ENCODE assay signal across 8 mouse cellular contexts in genomic region chr13:108215231-108215780, GRCm38 (mm10). TPM values are rescaled to one million over a fixed set of nuclear protein-coding genes. Genes with fewer than 3 reads are reported as not detected.
DNase-seq lines count a peak whose midpoint lies in the region; ATAC-seq and TF ChIP-seq lines count a peak whose summit lies in the region.

No protein-coding gene starts in this region.

- peak; percentile 18 for DNase-seq in cerebellum, adult 11 months
- no peak for DNase-seq in cerebellum, postnatal 4 days (ENCODE audit: low spot score in 2 of 2)
- no peak for DNase-seq in kidney, postnatal 0 days (ENCODE audit: low spot score)
- DNase-seq in adrenal gland, adult (ENCODE audit: inconsistent age in 2 of 2, low spot score in 1 of 2), result no peak
- DNase-seq in frontal cortex, postnatal 25 days (ENCODE audit: low spot score in 2 of 2), result no peak

- H3K4me3 ChIP-seq in E14TG2a.4 (replicated peaks; ENCODE audit: low read length), result peak overlapping the region; percentile 93
- H3K4me3 ChIP-seq in forebrain, embryonic 13.5 days, result peak overlapping the region; percentile 74
- peak overlapping the region; percentile 73 for H3K4me3 ChIP-seq in kidney, postnatal 0 days (replicated peaks; ENCODE audit: low read depth, low read length)
- peak overlapping the region; percentile 18 for H3K4me3 ChIP-seq in myocyte

- peak overlapping the region; percentile 73; the same call in 1 of the 2 replicates for H3K9ac ChIP-seq in forebrain, embryonic 13.5 days
- peak overlapping the region; percentile 81 for H3K9ac ChIP-seq in kidney, postnatal 0 days (ENCODE audit: low read depth, low read length)

- no peaks in the 10 kb centered on the region for H3K9me3 ChIP-seq in E14TG2a.4 (ENCODE audit: low read length)
- no peaks in the 10 kb centered on the region for H3K9me3 ChIP-seq in forebrain, embryonic 13.5 days (replicated peaks)
- H3K9me3 ChIP-seq in kidney, postnatal 0 days (replicated peaks; ENCODE audit: low read length), result no peaks in the 10 kb centered on the region

- H3K27me3 ChIP-seq in E14TG2a.4 (ENCODE audit: insufficient read depth, low read length) (peaks cover 27% of the 10 kb centered on the region), myocyte (ENCODE audit: control insufficient read depth, insufficient read depth, insufficient read length) (peaks cover 22% of the 10 kb centered on the region)
- H3K27me3 ChIP-seq in forebrain, embryonic 13.5 days, result peaks cover 34% of the 10 kb centered on the region
- no peaks in the 10 kb centered on the region for H3K27me3 ChIP-seq in kidney, postnatal 0 days (ENCODE audit: insufficient read depth, low read length)

- no peak for TF ChIP-seq CTCF in E14TG2a.4 (conservative IDR thresholded peaks at IDR 0.05; ENCODE audit: low read length)
- TF ChIP-seq CTCF in kidney, postnatal 0 days (IDR thresholded peaks at IDR 0.05; ENCODE audit: low read depth), result no peak

- no peak for TF ChIP-seq POLR2A in myocyte (IDR thresholded peaks at IDR 0.05; ENCODE audit: insufficient read length, low read depth)

- no peak for ATAC-seq in forebrain, embryonic 13.5 days
- ATAC-seq in kidney, postnatal 0 days (replicated peaks; ENCODE audit: low FRiP score, low read depth), result no peak

- peak overlapping the region; percentile 100 for H3K4me2 ChIP-seq in forebrain, embryonic 13.5 days
- peak overlapping the region; percentile 98 for H3K4me2 ChIP-seq in kidney, postnatal 0 days (ENCODE audit: low read length)
- peak overlapping the region; percentile 92 for H3K4me2 ChIP-seq in myocyte (ENCODE audit: low read depth)

- H3ac ChIP-seq in myocyte (ENCODE audit: control insufficient read depth, insufficient read length), result no peak overlapping the region

- 4% methylated on average over 12 of the region's 12 CpGs for WGBS in forebrain, embryonic 13.5 days
- 3% methylated on average over 12 of the region's 12 CpGs for WGBS in kidney, postnatal 0 days

- H3K36me3 ChIP-seq in E14TG2a.4 (ENCODE audit: insufficient read depth, low read length) (no peaks in the 10 kb centered on the region), myocyte (ENCODE audit: control insufficient read depth, insufficient read depth) (no peaks in the 10 kb centered on the region)
- no peaks in the 10 kb centered on the region for H3K36me3 ChIP-seq in forebrain, embryonic 13.5 days (ENCODE audit: poor library complexity, severe bottlenecking)
- H3K36me3 ChIP-seq in kidney, postnatal 0 days (ENCODE audit: insufficient read depth, low read length), result no peaks in the 10 kb centered on the region

- peaks cover 58% of the 10 kb centered on the region for H3K4me1 ChIP-seq in E14TG2a.4 (replicated peaks; ENCODE audit: low read depth, low read length)
- peaks cover 12% of the 10 kb centered on the region; the same call in 1 of the 2 replicates for H3K4me1 ChIP-seq in forebrain, embryonic 13.5 days
- H3K4me1 ChIP-seq in kidney, postnatal 0 days (replicated peaks; ENCODE audit: insufficient read depth, low read length), result 0 out of 2 replicates have a peak, but pooled peaks cover 3% of the 10 kb centered on the region

- H3K79me2 ChIP-seq in myocyte (ENCODE audit: control insufficient read depth, insufficient read depth), result no peaks in the 10 kb centered on the region

- H3K27ac ChIP-seq in forebrain, embryonic 13.5 days, result no peak overlapping the region
- H3K27ac ChIP-seq in kidney, postnatal 0 days, result no peak overlapping the region

TF ChIP-seq in myocyte, 11 proteins besides CTCF, POLR2A, EP300 and RAD21:
- no peak for TF ChIP-seq TCF3 (IDR thresholded peaks at IDR 0.05; ENCODE audit: insufficient read length, low read depth)
- no peak for TF ChIP-seq SRF (IDR thresholded peaks at IDR 0.05; ENCODE audit: control insufficient read depth, insufficient read length, low read depth)
- no peak for TF ChIP-seq REST (IDR thresholded peaks at IDR 0.05; ENCODE audit: insufficient read depth, insufficient read length)
- no peak for TF ChIP-seq E2F4 (IDR thresholded peaks at IDR 0.05; ENCODE audit: insufficient read depth)
- no peak for TF ChIP-seq CEBPB (IDR thresholded peaks at IDR 0.05; ENCODE audit: insufficient read depth, poor library complexity, severe bottlenecking)
- no peak for TF ChIP-seq POLR2AphosphoS2 (IDR thresholded peaks at IDR 0.05; ENCODE audit: insufficient read length, low read depth)
- TF ChIP-seq USF1 (IDR thresholded peaks at IDR 0.05; ENCODE audit: low read depth), result no peak
- no peak for TF ChIP-seq MAX (IDR thresholded peaks at IDR 0.05; ENCODE audit: low read depth)
- no peak for TF ChIP-seq MYOG (IDR thresholded peaks at IDR 0.05; ENCODE audit: control insufficient read depth in 1 of 3, insufficient read depth in 1 of 3, insufficient read length in 2 of 3, low read depth in 2 of 3)
- no peak for TF ChIP-seq TCF12 (IDR thresholded peaks at IDR 0.05; ENCODE audit: insufficient read depth, poor library complexity, severe bottlenecking)
- TF ChIP-seq MYOD1 (IDR thresholded peaks at IDR 0.05; ENCODE audit: control insufficient read depth in 1 of 3, insufficient read length in 2 of 3, low read depth in 2 of 3), result no peak

RNA-seq across cellular contexts. Expression of gene Elovl7, which starts 1.1 kb away (rescaled TPM):
- 0.86 and 1.3 TPM in 2 replicates for polyA plus RNA-seq in forebrain, embryonic 13.5 days (2015; fragmentation: Nextera tagmentation; extraction: Ambion mirVana)
- 34.5 and 37.2 TPM in 2 replicates for polyA plus RNA-seq in kidney, postnatal 0 days (2015; fragmentation: Nextera tagmentation; extraction: Ambion mirVana)
- polyA plus RNA-seq in myocyte (2012; fragmentation: generic; extraction: Trizol), result 0.34 TPM

RNA-seq across cellular contexts. Expression of gene Ercc8, which starts 56.8 kb away (rescaled TPM):
- polyA plus RNA-seq in forebrain, embryonic 13.5 days (2015; fragmentation: Nextera tagmentation; extraction: Ambion mirVana), result 25.6 and 27.8 TPM in 2 replicates
- 11.6 and 11.7 TPM in 2 replicates for polyA plus RNA-seq in kidney, postnatal 0 days (2015; fragmentation: Nextera tagmentation; extraction: Ambion mirVana)
- 5.2 TPM for polyA plus RNA-seq in myocyte (2012; fragmentation: generic; extraction: Trizol)

RNA-seq across cellular contexts. Expression of gene Ndufaf2, which starts 56.9 kb away (rescaled TPM):
- polyA plus RNA-seq in forebrain, embryonic 13.5 days (2015; fragmentation: Nextera tagmentation; extraction: Ambion mirVana), result 85.9 and 88.7 TPM in 2 replicates
- polyA plus RNA-seq in kidney, postnatal 0 days (2015; fragmentation: Nextera tagmentation; extraction: Ambion mirVana), result 79.3 and 87.4 TPM in 2 replicates
- 25.4 TPM for polyA plus RNA-seq in myocyte (2012; fragmentation: generic; extraction: Trizol)

Comparison
In these comparisons a context has a peak if more than half of its experiments do, and no peak if none do; other contexts are left out.
1. H3K4me3 ChIP-seq: peak in every context shown above with its lines; median percentile 93 in E14TG2a.4; 74 in forebrain, embryonic 13.5 days; 73 in kidney, postnatal 0 days; 18 in myocyte.
2. RNA of gene Elovl7, which starts 1.1 kb away (polyA plus RNA-seq): 34.5 to 37.2 TPM in kidney, postnatal 0 days; 0.86 to 1.3 TPM in forebrain, embryonic 13.5 days and 0.34 TPM in myocyte (single experiment); every median in the first group is over 10 times any median in the second.
3. Peak in every context shown above with its lines, with median percentiles within 50 percentile points of each other: H3K4me2 ChIP-seq.